Mouse (Mus musculus) layer of hippocampus, postnatal 36 days (tissue): Measurements from ENCODE around the gene Agbl3. TPM values are rescaled to one million over a fixed set of nuclear protein-coding genes. Genes with fewer than 3 reads are reported as not detected.

Source experiments
- DNase-seq, 2 experiments: peaks; one replicate each; pipeline ENCODE4 v3.0.0; 2022
- total RNA-seq, 2 experiments: library from RNA; stranded (reverse); gene quantifications; 2 replicates each; pipeline ENCODE4 v1.2.3; 2021

Agbl3 gene
- total RNA-seq = 10 to 100 TPM; 13.7 to 13.8 TPM

DNA sequence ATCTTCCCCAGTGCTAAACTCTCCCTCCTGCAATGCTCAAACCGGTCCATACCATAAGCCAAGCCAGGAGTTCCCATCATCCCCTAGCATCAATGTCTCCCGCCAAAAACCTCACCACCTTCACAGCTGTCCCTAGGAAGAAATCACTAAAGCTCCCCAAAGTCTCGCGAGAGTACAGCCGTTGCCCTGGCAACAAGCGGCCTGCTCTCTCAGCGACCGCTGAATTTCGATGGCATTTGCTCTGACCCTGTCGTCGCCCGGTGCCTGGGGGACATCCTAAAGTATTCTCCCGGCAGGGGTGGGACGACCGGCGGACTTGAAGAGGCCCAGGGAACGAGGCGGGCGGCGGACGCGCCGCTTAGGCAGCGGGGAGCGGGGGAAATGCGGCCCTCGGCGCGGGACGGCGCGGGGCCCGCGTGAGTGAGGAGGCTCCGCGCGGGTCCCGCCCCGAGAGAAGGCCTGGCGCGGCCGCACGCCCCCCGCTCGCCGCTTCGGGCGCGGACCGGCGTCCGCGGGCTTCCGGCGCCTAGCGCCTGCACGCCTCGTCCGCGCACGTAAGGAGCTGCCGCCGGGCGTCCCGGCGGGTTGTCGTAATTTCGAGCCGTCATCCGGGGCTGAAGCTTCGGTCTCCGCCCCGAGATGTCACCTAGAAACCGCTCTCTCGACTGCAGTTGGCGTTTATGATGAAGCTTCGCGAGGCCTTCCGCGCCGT is at the start of gene Agbl3:
Gene Agbl3 (plus strand): TSS at position 202 of the 712 bp plus-strand sequence.
- peak; percentile 91 for DNase-seq

DNA sequence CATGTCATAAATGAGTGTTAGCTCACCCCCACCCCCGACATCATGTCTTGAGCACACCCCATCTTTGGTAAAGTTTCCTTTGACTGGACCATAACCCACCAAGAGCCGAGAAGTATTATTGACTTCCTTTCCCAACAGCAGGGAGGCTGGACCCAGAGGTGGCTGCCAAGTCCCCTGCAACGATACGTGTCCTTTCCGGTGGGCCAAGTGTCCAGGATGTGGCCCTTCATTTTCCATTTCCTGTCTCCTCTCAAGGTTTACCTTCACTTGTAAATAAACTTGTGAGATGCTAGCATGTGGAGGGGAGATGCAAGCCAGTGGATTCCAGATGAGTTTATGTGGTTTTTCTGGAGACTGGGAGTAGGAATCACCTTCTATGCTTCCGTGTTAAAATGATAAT is 49.2 kb upstream of the Agbl3 start:
- no peak for DNase-seq

DNA sequence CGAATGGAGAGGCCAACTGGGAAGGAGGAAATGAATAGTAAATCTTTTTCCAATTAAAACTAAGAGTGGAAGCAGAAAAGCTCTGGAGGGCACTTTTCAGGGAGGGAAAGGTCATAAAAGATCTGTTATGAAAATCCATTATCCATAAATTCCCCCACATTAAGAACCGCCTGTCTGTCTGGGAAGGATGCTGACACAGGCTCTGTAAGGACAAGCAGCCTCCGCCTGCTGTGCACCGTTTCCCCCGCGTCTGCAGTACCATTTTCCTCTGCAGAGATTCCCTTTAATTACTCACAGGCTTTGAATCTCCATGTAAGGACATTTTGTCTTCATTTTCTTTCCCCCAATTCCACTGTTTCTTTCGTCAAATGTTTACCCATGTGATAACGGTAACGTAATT is 48.7 kb upstream of the Agbl3 start:
- no peak for DNase-seq

DNA sequence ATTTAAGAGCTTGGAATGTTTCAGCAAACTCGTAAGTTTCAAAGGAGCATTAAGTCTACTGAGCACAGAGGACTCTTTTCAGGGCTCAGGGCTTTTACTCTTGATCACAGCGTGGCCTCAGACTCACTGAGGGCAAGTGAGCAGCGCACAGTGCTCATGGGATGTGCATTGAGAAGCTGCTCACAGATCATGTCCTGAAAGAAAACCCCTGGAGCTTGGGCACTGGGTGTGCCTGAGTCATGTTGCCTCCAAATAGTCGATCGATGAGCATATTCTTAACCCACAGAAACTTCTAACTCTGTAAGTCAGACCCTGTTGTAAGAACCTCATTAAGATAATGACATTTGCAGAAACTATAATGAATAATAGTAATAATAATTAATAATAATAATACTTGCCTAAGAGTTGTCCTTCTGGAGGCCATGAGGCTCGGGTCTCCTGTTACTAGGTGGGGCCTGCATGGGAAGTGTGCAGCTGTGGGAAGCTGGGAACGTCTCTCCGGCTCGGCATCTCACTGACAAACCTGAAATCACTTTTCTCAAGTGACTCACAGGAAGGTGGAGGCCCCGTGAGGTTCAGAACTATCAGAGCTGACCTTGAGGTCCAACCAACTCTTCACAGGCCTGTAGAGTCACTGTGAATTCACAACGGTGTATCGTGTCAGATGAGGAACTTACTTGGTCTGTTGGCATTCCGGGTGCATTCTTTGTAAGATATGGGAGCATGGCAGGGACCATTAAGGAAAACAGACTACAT is 45.1 kb upstream of the Agbl3 start:
- no peak for DNase-seq

DNA sequence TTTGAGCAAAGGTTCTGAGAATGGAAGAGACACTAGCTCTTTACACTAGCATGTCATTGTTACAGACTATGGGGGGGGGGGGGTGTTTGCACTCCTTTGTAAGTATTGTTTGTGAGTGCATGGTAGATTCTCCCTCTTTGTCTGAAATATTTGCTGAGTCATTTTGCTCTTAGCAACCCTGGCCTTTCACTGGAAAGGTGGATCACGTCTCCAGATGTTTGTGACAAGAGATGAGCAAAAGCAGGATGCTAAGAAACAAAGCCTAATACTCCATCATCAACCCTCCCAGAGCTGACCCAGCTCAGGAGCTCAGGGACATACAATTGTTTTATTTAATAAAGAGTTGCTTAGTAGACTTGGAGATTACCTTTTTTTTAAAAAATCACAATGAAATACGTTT is 43.3 kb upstream of the Agbl3 start:
- DNase-seq = no peak

DNA sequence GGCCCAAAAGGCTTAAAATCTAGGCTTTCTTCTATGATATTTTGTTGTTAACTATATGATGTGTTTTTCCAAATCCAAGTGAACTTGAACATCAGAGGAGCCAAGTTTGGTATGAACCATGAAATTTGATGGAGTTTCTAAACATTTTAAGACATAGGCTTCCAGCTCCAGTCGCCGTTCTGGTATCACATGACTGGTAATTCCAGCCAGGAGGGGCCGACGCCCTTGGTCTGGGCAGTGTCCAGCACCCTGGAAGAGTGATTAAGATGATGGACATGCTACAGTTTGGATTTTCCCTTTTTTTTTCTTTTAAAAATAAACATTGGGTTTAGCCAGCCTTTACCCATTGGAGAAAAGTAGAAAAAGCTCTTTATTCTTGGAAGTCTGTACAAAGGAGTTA is 36.3 kb upstream of the Agbl3 start:
- no peak for DNase-seq

GRCm38 (mm10) chr6:34747846-34748245 is 32.4 kb upstream of the Agbl3 start:
- DNase-seq = no peak

GRCm38 (mm10) chr6:34748566-34748965 is 31.7 kb upstream of the Agbl3 start:
- no peak for DNase-seq

GRCm38 (mm10) chr6:34749526-34749925 is 30.7 kb upstream of the Agbl3 start:
- no peak for DNase-seq

- no peak for DNase-seq
These were observed 29.6 kb upstream of the Agbl3 start for GRCm38 (mm10) chr6:34750487-34751120.

GRCm38 (mm10) chr6:34751625-34752024 is 28.6 kb upstream of the Agbl3 start:
- no peak for DNase-seq

DNA sequence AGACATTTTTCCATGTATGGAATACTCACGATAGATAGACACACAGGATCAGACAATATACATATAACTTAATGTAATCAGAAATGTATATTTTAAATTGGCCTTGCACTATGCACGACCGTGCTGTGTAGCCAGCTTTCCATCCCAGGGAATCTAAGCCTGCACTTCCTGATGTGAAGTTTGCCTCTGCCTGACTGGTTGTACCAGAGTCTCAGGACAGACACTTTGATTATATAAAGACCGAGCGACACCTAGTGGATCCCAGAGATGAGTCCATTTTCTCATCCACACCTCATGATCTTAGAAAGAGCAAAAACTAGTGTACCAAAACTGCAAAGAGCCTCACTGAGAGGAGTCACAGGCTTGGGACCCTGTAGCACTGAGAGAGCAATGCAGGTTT is 25.8 kb upstream of the Agbl3 start:
- peak in 1 of 2 experiments; percentile 44 for DNase-seq

GRCm38 (mm10) chr6:34758340-34758739 is 21.9 kb upstream of the Agbl3 start:
- DNase-seq = no peak

DNA sequence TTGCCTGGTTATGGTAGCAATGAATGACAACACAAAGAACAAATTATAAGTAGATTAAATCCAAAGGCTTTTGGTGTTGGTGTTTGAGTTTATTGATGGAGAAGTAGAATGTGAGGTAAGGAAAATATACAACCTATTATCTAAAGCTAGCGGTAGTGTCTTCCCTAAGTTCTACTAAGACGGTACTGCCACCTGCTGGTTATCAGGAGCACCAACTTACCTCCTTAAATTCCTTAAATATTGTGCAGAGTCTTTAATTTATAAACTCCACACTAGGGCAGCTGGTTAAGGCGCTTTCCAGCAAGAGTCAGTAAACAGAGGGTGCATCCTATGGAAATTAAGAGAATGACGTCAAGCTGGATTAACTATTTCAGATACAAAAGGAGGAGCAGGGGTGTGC is 20.2 kb upstream of the Agbl3 start:
- no peak for DNase-seq

GRCm38 (mm10) chr6:34765721-34766120 is 14.5 kb upstream of the Agbl3 start:
- DNase-seq = no peak

GRCm38 (mm10) chr6:34769984-34770383 is 10.2 kb upstream of the Agbl3 start:
- DNase-seq = no peak

- DNase-seq = no peak
These were observed 9.7 kb upstream of the Agbl3 start for GRCm38 (mm10) chr6:34770491-34770890.

GRCm38 (mm10) chr6:34776396-34776795 is 3.8 kb upstream of the Agbl3 start:
- DNase-seq = no peak

DNA sequence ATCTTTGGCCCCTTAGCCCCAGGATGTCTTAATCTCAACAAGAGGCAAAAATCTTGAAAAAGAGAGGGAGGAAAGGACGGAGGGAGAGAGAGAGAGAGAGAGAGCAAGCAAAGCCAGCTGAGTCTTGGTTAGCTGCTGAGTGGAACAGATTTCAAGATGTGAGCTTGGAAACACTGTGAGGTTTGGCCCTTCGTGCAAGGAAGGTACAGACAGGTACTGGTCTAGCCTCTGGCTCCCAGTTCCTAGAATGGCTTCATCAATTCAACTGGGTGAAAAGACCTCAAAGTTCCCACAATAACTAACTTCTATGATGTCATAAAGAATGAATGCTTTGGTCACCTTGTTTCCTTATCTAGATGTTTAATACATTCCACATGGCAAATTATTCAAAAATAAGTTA is 3.1 kb upstream of the Agbl3 start:
- no peak for DNase-seq

DNA sequence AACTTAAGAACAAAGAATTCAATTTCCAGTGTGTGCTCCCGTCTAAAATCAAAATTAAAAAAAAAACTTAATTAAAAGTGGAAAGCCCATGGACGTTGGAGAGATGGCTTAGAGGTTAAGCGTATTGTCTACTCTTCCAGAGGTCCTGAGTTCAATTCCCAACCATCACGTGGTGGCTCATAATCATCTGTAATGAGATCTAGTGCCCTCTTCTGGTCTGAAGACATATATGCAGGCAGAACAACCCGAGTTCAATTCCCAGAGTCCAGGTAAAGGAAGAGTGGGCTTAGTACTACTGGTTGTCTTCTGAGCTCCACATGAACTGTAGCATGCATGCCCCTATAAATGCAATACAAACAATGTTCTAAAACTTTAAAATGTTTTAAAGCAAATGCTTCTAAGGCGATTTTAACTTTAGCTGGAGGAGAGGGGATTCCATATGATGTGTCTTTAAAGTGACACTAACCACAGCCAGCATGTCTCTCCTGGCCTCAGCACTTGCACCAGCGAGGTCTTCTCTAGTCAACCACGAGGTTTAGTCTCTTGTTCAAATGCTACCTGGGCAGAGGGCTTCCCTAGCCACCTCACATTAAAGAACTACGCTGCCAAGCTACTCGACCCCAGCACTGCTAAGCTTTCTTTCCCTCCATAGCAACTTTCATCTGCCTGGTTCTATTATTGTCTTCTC is 2.1 kb upstream of the Agbl3 start:
- no peak for DNase-seq

DNA sequence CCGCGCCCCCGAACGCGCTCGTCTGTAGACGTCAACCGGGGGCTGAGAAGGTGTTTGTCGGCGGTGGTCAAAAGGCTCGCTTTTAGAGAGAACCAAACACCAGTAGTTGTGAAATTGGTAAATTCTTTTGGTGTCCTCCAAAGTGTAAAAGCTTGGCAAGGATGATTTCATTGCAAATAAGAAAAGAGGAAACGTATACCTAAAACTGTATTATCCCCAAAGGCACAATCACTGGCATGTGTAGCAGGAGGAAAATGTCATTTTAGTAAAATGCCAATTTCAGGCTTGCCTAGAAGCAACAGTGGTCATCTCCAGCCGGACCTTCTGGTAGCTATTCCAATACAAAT is 684 bp downstream of the Agbl3 start:
- no peak for DNase-seq

DNA sequence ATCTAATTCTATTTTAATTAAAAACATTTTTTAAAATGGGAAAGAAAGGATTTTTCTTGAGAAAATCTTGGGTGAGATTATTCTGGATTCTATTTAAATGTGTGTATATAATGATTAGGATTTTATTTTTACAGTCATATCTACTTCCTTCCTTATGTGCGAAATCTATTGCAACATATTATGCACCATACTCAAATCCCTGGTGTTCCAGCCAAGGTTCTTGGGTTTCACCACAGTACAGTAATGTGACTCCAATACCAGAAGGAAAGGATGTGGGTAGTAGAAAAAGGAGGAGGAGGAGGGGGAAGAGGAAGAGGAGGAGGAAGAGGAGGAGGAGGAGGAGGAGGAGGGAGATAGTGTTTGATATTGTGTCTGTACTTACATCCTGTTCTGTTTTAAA is 2.3 kb downstream of the Agbl3 start:
- no peak for DNase-seq

DNA sequence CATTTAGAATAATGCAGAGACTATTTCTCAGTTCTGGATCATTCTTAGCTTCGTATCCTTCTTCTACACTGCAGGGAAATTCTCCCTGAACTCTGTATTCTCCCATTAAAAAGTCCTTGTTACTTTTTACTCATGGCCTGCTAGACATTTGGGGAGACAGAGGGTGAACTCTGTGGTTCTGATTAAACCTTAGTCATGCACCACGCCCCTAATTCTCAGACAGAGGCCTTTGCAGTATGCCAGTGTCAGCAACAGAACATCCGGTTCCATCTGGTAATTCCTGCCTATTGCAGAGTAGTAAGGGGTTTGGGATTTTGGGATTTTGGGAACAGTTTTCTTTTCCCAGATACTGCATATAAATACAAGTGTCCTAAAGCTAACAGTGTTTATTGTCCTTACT is 16.6 kb downstream of the Agbl3 start:
- DNase-seq = no peak
